Mouse (Mus musculus) CD4-positive, CD25-positive, alpha-beta regulatory T cell, adult 2 months (primary cell): ENCODE measurements at regions not wholly inside any gene's neighbourhood (a gene's known extent, or its start where the extent isn't known, plus 50 kb on each side); places are given as distances from the start of the nearest gene placed in this dataset.
"Not testable (repeated sequence)": the region's sequence is repeated elsewhere in the genome, so short reads cannot be mapped to it uniquely, and the experiment has no call there.

ENCODE experiments used
- DNase-seq: peaks from one replicate; pipeline ENCODE4 v3.0.0-alpha.2; 2012; ENCODE audit warnings: low read depth, low spot score

GRCm38 (mm10) chr1:177382596-177383190, 59.5 kb upstream of the Zbtb18 start:
- peak; percentile 44 for DNase-seq

- DNase-seq, result no peak
Measured at GRCm38 (mm10) chr1:177382147-177382546, 60.0 kb upstream of the Zbtb18 start.

- no peak for DNase-seq
Measured at GRCm38 (mm10) chr1:177378112-177378511, 64.0 kb upstream of the Zbtb18 start.

GRCm38 (mm10) chr1:177373226-177373825, 68.8 kb upstream of the Zbtb18 start:
- DNase-seq, result no peak

- DNase-seq, result no peak
Measured at GRCm38 (mm10) chr1:177372066-177372465, 70.1 kb upstream of the Zbtb18 start.

- no peak for DNase-seq
Measured at GRCm38 (mm10) chr1:177367864-177368610, 74.1 kb upstream of the Zbtb18 start.

- DNase-seq, result no peak
Measured at GRCm38 (mm10) chr1:177366914-177367313, 75.2 kb upstream of the Zbtb18 start.

GRCm38 (mm10) chr1:177366475-177366874, 75.7 kb upstream of the Zbtb18 start:
- DNase-seq, result no peak

GRCm38 (mm10) chr1:177364355-177364754, 77.8 kb upstream of the Zbtb18 start:
- no peak for DNase-seq

GRCm38 (mm10) chr1:177362398-177362797, 79.8 kb upstream of the Zbtb18 start:
- no peak for DNase-seq

GRCm38 (mm10) chr1:177348400-177349092, 90.5 kb upstream of the Akt3 start:
- no peak for DNase-seq

GRCm38 (mm10) chr1:177347208-177347607, 89.2 kb upstream of the Akt3 start:
- DNase-seq, result no peak

- DNase-seq, result no peak
Measured at GRCm38 (mm10) chr1:177346540-177346939, 88.5 kb upstream of the Akt3 start.

GRCm38 (mm10) chr1:177345540-177345939, 87.5 kb upstream of the Akt3 start:
- no peak for DNase-seq

- no peak for DNase-seq
Measured at GRCm38 (mm10) chr1:177343949-177344348, 85.9 kb upstream of the Akt3 start.

- DNase-seq, result no peak
Measured at GRCm38 (mm10) chr1:177343121-177343520, 85.1 kb upstream of the Akt3 start.

- no peak for DNase-seq
Measured at GRCm38 (mm10) chr1:177340232-177340631, 82.2 kb upstream of the Akt3 start.

GRCm38 (mm10) chr1:177339207-177339787, 81.3 kb upstream of the Akt3 start:
- not testable (repeated sequence) for DNase-seq

- peak; percentile 56 for DNase-seq
Measured at GRCm38 (mm10) chr1:177338466-177339206, 80.6 kb upstream of the Akt3 start.

- no peak for DNase-seq
Measured at GRCm38 (mm10) chr1:177337756-177338155, 79.8 kb upstream of the Akt3 start.

GRCm38 (mm10) chr1:177337141-177337540, 79.1 kb upstream of the Akt3 start:
- DNase-seq, result no peak
